Mouse (Mus musculus) left cerebral cortex, adult 2 months (tissue): ENCODE results near the gene Mydgf. TPM values are rescaled to one million over a fixed set of nuclear protein-coding genes. Genes with fewer than 3 reads are reported as not detected.

ENCODE experiments used
- DNase-seq, 2 experiments: peaks; one replicate each; pipeline ENCODE4 v3.0.0; 2021 to 2022; ENCODE audit warnings: low spot score in 2 of 2, mixed read lengths in 1 of 2; ENCODE audit errors: extremely low spot score in 1 of 2
- H3K27ac ChIP-seq: fragments of 200-600 bp; 2 replicates; pipeline ENCODE4 v1.8.1; 2022
- H3K4me3 ChIP-seq: fragments of 200-600 bp; 2 replicates; pipeline ENCODE4 v1.8.1; 2022
- CTCF ChIP-seq: fragments of 200-600 bp; IDR thresholded peaks from 2 replicates; pipeline ENCODE4 v1.8.1; 2022; ENCODE audit warnings: antibody characterized with exemption, mild to moderate bottlenecking, moderate library complexity
- intact Hi-C: fragments of 180-260 bp; cut with DNase I; formaldehyde crosslinking; loops from one replicate; pipeline ENCODE4 v1.15.1; 2025
- total RNA-seq, 2 experiments: library from RNA; stranded (reverse); gene quantifications; 2 replicates each; pipeline ENCODE4 v1.2.3; 2021

Gene Mydgf
- total RNA-seq, 2 experiments from 2014 or later = 39.5 to 41.2 TPM

- no peak for TF ChIP-seq CTCF
- no peak overlapping the region for H3K4me3 ChIP-seq
- intact Hi-C loops = no loop called here
- no peak for DNase-seq
- H3K27ac ChIP-seq = peak overlapping the region; percentile 73
Measured at GRCm38 (mm10) chr17:56185281-56186141, 1.8 kb upstream of the Mydgf start.

- TF ChIP-seq CTCF = no peak
- no peak for DNase-seq
- Histone ChIP-seq H3K4me3 (peak overlapping the region; percentile 96), H3K27ac (peak overlapping the region; percentile 88)
- intact Hi-C loops = loop anchor here (2.0 to 5.0 kb wide), 2 partner anchors 50 to 69 kb away; no protein-coding TSS in a partner anchor
Measured at GRCm38 (mm10) chr17:56182975-56183657, 604 bp downstream of the Mydgf start.

- no peak for TF ChIP-seq CTCF
- intact Hi-C loops = no loop called here
Measured at GRCm38 (mm10) chr17:56175416-56175815, 8.3 kb downstream of the Mydgf start.

GRCm38 (mm10) chr17:56173401-56174046, 10.2 kb downstream of the Mydgf start:
- no peak for DNase-seq
- Histone ChIP-seq H3K4me3 (no peak overlapping the region), H3K27ac (no peak overlapping the region)
- no peak for TF ChIP-seq CTCF
- intact Hi-C loops = no loop called here

More at GRCm38 (mm10) chr17:56175416-56175815, 8.3 kb downstream of the Mydgf start:
- DNase-seq = no peak
- no peak overlapping the region for H3K27ac ChIP-seq
- H3K4me3 ChIP-seq = no peak overlapping the region

GRCm38 (mm10) chr17:56171881-56172280, 11.8 kb downstream of the Mydgf start:
- Histone ChIP-seq H3K27ac (no peak overlapping the region), H3K4me3 (no peak overlapping the region)
- intact Hi-C loops = no loop called here
- DNase-seq = no peak
- TF ChIP-seq CTCF = no peak

GRCm38 (mm10) chr17:56171456-56171855, 12.3 kb downstream of the Mydgf start:
- no peak for TF ChIP-seq CTCF
- intact Hi-C loops = no loop called here
- no peak overlapping the region for H3K27ac ChIP-seq
- no peak overlapping the region for H3K4me3 ChIP-seq
- no peak for DNase-seq

GRCm38 (mm10) chr17:56170636-56171035, 13.1 kb downstream of the Mydgf start:
- no peak for DNase-seq
- no peak for TF ChIP-seq CTCF
- no peak overlapping the region for H3K27ac ChIP-seq
- intact Hi-C loops = no loop called here
- H3K4me3 ChIP-seq = no peak overlapping the region

GRCm38 (mm10) chr17:56169830-56170229, 13.9 kb downstream of the Mydgf start:
- DNase-seq = no peak
- Histone ChIP-seq H3K4me3 (no peak overlapping the region), H3K27ac (no peak overlapping the region)
- intact Hi-C loops = no loop called here
- TF ChIP-seq CTCF = no peak

GRCm38 (mm10) chr17:56165671-56166070, 18.0 kb downstream of the Mydgf start:
- intact Hi-C loops = no loop called here
- no peak for DNase-seq

GRCm38 (mm10) chr17:56164510-56164909, 19.2 kb downstream of the Mydgf start:
- TF ChIP-seq CTCF = no peak
- intact Hi-C loops = no loop called here
- H3K27ac ChIP-seq = no peak overlapping the region
- DNase-seq = no peak
- H3K4me3 ChIP-seq = no peak overlapping the region

More at GRCm38 (mm10) chr17:56165671-56166070, 18.0 kb downstream of the Mydgf start:
- no peak for TF ChIP-seq CTCF
- Histone ChIP-seq H3K27ac (no peak overlapping the region), H3K4me3 (no peak overlapping the region)

GRCm38 (mm10) chr17:56163523-56164102, 20.1 kb downstream of the Mydgf start:
- Histone ChIP-seq H3K27ac (no peak overlapping the region), H3K4me3 (no peak overlapping the region)
- DNase-seq = no peak
- no peak for TF ChIP-seq CTCF
- intact Hi-C loops = no loop called here
